Mouse (Mus musculus) leukemia stem cell, adult 10-12 weeks (primary cell): ENCODE measurements around the gene Olfr684. TPM values are rescaled to one million over a fixed set of nuclear protein-coding genes. Genes with fewer than 3 reads are reported as not detected.

Experiments used
- polyA plus RNA-seq: library from polyadenylated mRNA; stranded (reverse); fragments of >175 nt; gene quantifications from 2 replicates; pipeline ENCODE4 v1.2.3, GENCODE M21; 2012; ENCODE audit warnings: low replicate concordance

Gene Olfr684
- not detected in 2 replicates for polyA plus RNA-seq

DNA sequence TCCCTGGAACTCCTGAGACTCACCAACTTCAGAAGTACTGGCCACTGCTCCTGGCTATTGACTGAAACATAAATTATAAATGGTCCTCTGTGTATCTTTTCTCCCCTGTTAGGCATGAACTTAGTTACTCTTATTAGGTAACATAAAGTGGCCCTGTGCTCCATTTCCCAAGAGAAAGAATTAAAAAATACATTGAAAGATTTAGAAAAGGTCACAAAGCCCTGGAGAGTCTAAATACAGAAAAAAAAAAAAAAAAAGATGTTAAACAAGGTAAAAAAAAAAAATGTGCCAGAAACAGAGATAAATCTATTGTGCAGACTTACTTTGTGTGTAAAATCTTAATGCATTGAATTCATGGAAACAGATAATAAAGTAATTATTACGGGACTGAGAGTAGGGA lies at the start of gene Olfr684:
Olfr684 (minus strand) TSS at position 101 of the 400 bp plus-strand sequence.

DNA sequence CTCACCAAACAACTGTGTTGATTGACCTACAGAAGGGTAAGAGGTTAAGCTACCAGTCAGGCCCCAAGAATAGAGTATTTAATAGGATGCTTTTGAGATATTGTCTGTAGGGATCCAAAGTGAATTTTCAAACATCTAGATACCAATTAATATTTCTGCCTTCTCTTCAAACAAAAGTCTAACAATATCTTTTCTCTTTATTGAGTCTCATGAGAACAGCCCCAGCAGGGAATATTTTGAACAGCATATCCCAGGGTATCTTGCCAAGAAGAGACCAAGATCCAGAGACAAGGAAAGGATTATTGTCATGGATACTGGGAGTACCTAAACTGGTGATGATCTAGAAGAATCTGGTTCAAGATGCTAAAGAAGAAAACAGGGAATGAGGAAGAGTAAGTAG lies 43.9 kb upstream of the Olfr684 start, which contains the start of gene Olfr686:
Olfr686 (minus strand) TSS at position 101 of the 400 bp plus-strand sequence.

DNA sequence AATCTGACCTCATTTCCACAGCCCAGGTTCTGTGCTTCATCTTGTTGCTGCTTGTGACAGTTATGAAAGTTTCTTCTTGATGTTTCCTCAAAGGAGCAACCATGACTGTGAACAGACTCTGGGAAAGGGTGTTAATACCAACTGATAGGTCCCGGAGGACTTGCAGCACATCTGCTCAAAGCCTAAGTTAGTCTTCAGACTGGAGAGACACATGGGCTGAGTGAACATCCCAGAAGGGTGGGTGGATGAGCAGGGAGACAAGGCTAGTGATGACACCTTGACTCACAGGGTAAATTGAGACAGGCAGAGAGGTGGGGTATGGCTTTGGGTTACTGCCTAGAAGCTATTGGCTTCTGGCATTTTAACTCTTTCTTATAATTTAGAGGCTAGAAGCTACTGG lies 22.5 kb upstream of the Olfr684 start, which contains the start of gene Olfr685:
Olfr685 (minus strand) TSS at position 101 of the 400 bp plus-strand sequence.

DNA sequence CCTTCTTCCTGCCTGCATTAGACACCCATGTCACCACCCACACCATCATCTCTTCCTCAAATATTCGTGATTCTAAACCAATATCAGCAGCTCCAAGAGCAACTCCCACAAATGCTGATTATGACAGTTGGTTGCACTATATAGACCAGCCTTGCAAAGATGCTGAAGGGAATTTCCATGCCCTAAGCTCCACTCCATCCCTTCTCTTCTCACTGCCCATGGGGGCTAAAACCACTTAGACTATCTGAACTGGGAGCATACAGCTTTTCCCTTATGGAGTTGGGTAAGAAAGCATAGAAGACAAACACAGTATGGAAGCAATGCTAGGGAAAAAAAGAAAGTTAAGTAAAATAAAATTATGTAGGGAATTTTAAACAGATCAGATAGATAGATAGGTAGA lies 16.5 kb downstream of the Olfr684 start, which contains the start of gene Olfr683:
Olfr683 (minus strand) TSS at position 101 of the 400 bp plus-strand sequence.

DNA sequence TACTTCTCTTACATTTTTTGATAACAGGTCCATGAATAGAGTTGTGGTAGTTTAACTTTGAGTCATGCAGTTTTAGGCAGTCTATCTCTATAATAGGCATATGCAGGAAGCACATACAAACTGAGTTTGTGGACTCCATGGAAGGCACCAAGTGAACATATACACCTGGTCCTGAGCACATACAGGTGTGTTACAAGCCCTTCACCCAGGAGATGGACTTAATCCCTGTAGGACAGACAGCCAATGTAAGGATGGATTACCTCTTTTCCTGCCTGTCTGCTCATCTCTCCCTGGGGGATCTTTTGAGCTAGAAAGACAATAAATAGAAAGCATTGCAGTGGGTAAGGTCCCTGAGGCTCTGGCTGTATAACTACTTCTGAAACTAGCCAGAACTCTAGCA lies 46.9 kb downstream of the Olfr684 start, which contains the start of gene Olfr681:
Olfr681 (plus strand) TSS at position 301 of the 400 bp plus-strand sequence.

Other genes with a start within 250 kb of the Olfr684 start
- 0.19 TPM in 1 of 2 replicates, not detected in the other for gene Olfr667, start 242.2 kb downstream of the Olfr684 start, polyA plus RNA-seq
- not detected in 2 replicates for gene Olfr668, start 235.6 kb downstream of the Olfr684 start, polyA plus RNA-seq
- gene Olfr669, start 229.4 kb downstream of the Olfr684 start, polyA plus RNA-seq: not detected in 2 replicates
- gene Olfr670, start 201.0 kb downstream of the Olfr684 start, polyA plus RNA-seq: not detected in 2 replicates
- 0.12 TPM in 1 of 2 replicates, not detected in the other for gene Olfr671, start 184.5 kb downstream of the Olfr684 start, polyA plus RNA-seq
- gene Olfr672, start 161.6 kb downstream of the Olfr684 start, polyA plus RNA-seq: not detected in 2 replicates
- not detected in 2 replicates for gene Olfr675, start 135.2 kb downstream of the Olfr684 start, polyA plus RNA-seq
- not detected in 2 replicates for gene Olfr676, start 131.0 kb downstream of the Olfr684 start, polyA plus RNA-seq
- not detected in 2 replicates for gene Olfr677, start 112.3 kb downstream of the Olfr684 start, polyA plus RNA-seq
- gene Olfr678, start 99.2 kb downstream of the Olfr684 start, polyA plus RNA-seq: not detected in 2 replicates
- gene Olfr679, start 82.4 kb downstream of the Olfr684 start, polyA plus RNA-seq: not detected in 2 replicates
- not detected in 2 replicates for gene Olfr680-ps1, start 70.8 kb downstream of the Olfr684 start, polyA plus RNA-seq
- gene Olfr681, start 46.8 kb downstream of the Olfr684 start, polyA plus RNA-seq: not detected in 2 replicates
- gene Olfr683, start 16.6 kb downstream of the Olfr684 start, polyA plus RNA-seq: 0.26 TPM in 1 of 2 replicates, not detected in the other
- gene Olfr685, start 22.4 kb upstream of the Olfr684 start, polyA plus RNA-seq: not detected in 2 replicates
- not detected in 2 replicates for gene Olfr686, start 43.8 kb upstream of the Olfr684 start, polyA plus RNA-seq
- not detected in 2 replicates for gene Olfr688, start 124.4 kb upstream of the Olfr684 start, polyA plus RNA-seq
- 0.03 TPM in 1 of 2 replicates, not detected in the other for gene Olfr689, start 147.5 kb upstream of the Olfr684 start, polyA plus RNA-seq
- gene Olfr690, start 170.5 kb upstream of the Olfr684 start, polyA plus RNA-seq: not detected in 2 replicates
- gene Olfr691, start 178.6 kb upstream of the Olfr684 start, polyA plus RNA-seq: not detected in 2 replicates
- gene Olfr692, start 204.6 kb upstream of the Olfr684 start, polyA plus RNA-seq: not detected in 2 replicates
- gene Gm5901, start 211.4 kb upstream of the Olfr684 start, polyA plus RNA-seq: not detected in 2 replicates
- 65.0 and 67.0 TPM in 2 replicates for gene Fam160a2, start 236.4 kb upstream of the Olfr684 start, polyA plus RNA-seq
- gene Cnga4, start 240.9 kb upstream of the Olfr684 start, polyA plus RNA-seq: not detected in 2 replicates